Mouse (Mus musculus): ENCODE results near the gene Agxt. TPM values are rescaled to one million over a fixed set of nuclear protein-coding genes. Genes with fewer than 3 reads are reported as not detected.

Gene Agxt
- total and polyA plus RNA-seq, 2 experiments: 374 to 394 TPM

DNA sequence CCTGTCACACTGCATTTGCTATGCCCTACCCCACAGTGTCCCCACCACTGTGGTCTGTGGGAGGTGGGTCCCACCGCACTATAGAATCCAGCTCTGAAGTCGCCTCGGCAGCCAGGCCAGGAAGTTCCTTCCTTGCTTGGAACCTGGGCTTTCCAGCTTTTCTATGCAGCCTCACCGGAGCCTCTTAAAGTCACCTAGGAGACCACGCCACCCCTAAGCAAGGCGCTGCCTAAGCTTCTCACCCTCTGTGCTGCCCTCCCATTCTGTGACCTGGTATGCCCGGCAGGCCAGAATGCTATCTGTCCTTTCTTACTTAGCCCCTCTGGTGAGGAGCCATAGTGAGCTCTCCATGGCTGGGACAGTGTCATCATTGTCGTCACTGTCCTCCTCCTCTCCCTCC, 26.3 kb downstream of the Agxt start:
- H3K79me2 ChIP-seq (ENCODE audit: control insufficient read depth, insufficient read depth, low read length): no peaks in the 10 kb centered on the region
- H3K36me3 ChIP-seq (ENCODE audit: control insufficient read depth, insufficient read depth, low read length): no peaks in the 10 kb centered on the region
- H3K27ac ChIP-seq (replicated peaks; ENCODE audit: insufficient read depth, low read depth, low read length): no peak overlapping the region
- no peak overlapping the region for H3K9ac ChIP-seq (ENCODE audit: low read depth, low read length)
- no peak overlapping the region for H3K4me3 ChIP-seq (ENCODE audit: insufficient read depth, low read depth, low read length)
- WGBS: 86% methylated on average over 8 of the region's 8 CpGs
- TF ChIP-seq POLR2A (IDR thresholded peaks at IDR 0.05; ENCODE audit: extremely low read depth, insufficient read depth, low read length) (no peak), CTCF (IDR thresholded peaks at IDR 0.05; ENCODE audit: low read depth, low read length) (no peak)
- H3K4me1 ChIP-seq (ENCODE audit: control insufficient read depth, insufficient read depth, low read length): peaks cover 7% of the 10 kb centered on the region; the same call in 1 of the 2 replicates
- no peak for DNase-seq (ENCODE audit: extremely low read depth, low read depth, low spot score)
- no peaks in the 10 kb centered on the region for H3K27me3 ChIP-seq (ENCODE audit: control insufficient read depth, insufficient read depth, low read length)

DNA sequence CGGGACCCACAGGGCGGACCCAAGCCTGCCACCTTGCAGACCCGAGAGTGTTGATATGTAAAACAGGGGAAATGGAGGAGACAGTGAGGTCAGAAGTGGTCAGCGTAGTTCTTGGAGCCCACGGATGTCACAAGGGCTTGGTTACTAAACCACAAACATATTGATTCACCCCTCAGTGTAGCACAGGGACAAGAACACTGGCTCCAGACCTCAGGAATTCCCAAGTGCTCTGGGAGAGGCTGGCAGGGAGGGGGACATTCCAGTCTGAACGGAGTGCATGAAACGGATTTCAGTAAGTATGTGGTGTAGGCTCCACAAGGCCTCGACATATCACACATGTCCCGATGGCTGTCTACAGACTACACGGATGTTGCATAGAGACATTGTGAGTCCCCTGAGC, 26.9 kb downstream of the Agxt start:
- Histone ChIP-seq H3K4me3 (ENCODE audit: insufficient read depth, low read depth, low read length) (no peak overlapping the region), H3K4me1 (ENCODE audit: control insufficient read depth, insufficient read depth, low read length) (peaks cover 7% of the 10 kb centered on the region; the same call in 1 of the 2 replicates), H3K36me3 (ENCODE audit: control insufficient read depth, insufficient read depth, low read length) (no peaks in the 10 kb centered on the region), H3K79me2 (ENCODE audit: control insufficient read depth, insufficient read depth, low read length) (no peaks in the 10 kb centered on the region), H3K27me3 (ENCODE audit: control insufficient read depth, insufficient read depth, low read length) (no peaks in the 10 kb centered on the region), H3K27ac (replicated peaks; ENCODE audit: insufficient read depth, low read depth, low read length) (no peak overlapping the region), H3K9ac (ENCODE audit: low read depth, low read length) (no peak overlapping the region)
- TF ChIP-seq POLR2A (IDR thresholded peaks at IDR 0.05; ENCODE audit: extremely low read depth, insufficient read depth, low read length): no peak
- no peak for TF ChIP-seq CTCF (IDR thresholded peaks at IDR 0.05; ENCODE audit: low read depth, low read length)
- no peak for DNase-seq (ENCODE audit: extremely low read depth, low read depth, low spot score)
- 68% methylated on average over 10 of the region's 10 CpGs for WGBS

DNA sequence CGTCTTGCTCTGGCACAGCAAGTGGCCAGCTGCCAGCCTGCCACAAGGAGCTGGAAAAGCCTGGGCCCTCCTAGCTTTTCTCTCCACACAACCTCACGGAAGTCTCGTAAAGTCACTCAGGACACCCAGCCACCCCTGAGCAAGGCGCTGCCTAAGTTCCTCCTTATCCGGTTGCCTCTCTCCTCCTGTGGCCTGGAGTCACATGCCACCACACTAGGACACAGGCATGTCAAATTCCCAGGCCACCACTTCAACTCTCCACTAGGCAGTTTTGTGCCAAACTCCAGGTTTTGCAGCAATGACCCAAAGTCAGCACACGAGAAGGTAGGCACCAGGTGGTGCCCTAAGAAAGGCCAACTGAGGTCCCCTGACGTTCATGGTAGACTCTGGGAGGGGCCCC, 27.5 kb downstream of the Agxt start:
- DNase-seq (ENCODE audit: extremely low read depth, low read depth, low spot score): no peak
- Histone ChIP-seq H3K4me1 (ENCODE audit: control insufficient read depth, insufficient read depth, low read length) (peaks cover 7% of the 10 kb centered on the region; the same call in 1 of the 2 replicates), H3K79me2 (ENCODE audit: control insufficient read depth, insufficient read depth, low read length) (no peaks in the 10 kb centered on the region), H3K27me3 (ENCODE audit: control insufficient read depth, insufficient read depth, low read length) (no peaks in the 10 kb centered on the region), H3K9ac (ENCODE audit: low read depth, low read length) (no peak overlapping the region), H3K4me3 (ENCODE audit: insufficient read depth, low read depth, low read length) (no peak overlapping the region), H3K36me3 (ENCODE audit: control insufficient read depth, insufficient read depth, low read length) (no peaks in the 10 kb centered on the region), H3K27ac (replicated peaks; ENCODE audit: insufficient read depth, low read depth, low read length) (no peak overlapping the region)
- WGBS: 82% methylated on average over 7 of the region's 7 CpGs
- TF ChIP-seq CTCF (IDR thresholded peaks at IDR 0.05; ENCODE audit: low read depth, low read length) (no peak), POLR2A (IDR thresholded peaks at IDR 0.05; ENCODE audit: extremely low read depth, insufficient read depth, low read length) (no peak)

DNA sequence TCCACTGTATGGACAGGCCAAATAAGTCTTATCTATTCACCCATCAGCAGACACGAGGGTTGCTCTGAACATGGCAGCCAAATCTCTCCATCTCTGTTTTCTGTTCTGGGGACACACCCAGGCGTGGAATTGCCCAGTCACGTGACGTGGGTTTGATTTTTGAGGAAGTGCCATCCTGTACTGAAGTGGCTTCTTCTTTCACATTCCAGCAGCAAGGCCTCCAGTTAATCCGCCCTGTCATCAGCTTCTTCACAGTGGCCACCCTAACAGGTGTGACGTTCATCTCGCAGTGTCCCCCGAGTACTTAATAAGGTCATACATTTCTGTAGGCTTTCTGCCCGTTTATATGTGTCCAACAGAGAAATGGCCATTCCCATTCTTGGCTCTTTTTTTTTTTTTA, 30.4 kb downstream of the Agxt start:
- Histone ChIP-seq H3K9ac (ENCODE audit: low read depth, low read length) (no peak overlapping the region), H3K36me3 (ENCODE audit: control insufficient read depth, insufficient read depth, low read length) (no peaks in the 10 kb centered on the region), H3K4me1 (ENCODE audit: control insufficient read depth, insufficient read depth, low read length) (peaks cover 6% of the 10 kb centered on the region; the same call in 1 of the 2 replicates), H3K4me3 (ENCODE audit: insufficient read depth, low read depth, low read length) (no peak overlapping the region), H3K27me3 (ENCODE audit: control insufficient read depth, insufficient read depth, low read length) (no peaks in the 10 kb centered on the region), H3K27ac (replicated peaks; ENCODE audit: insufficient read depth, low read depth, low read length) (no peak overlapping the region), H3K79me2 (ENCODE audit: control insufficient read depth, insufficient read depth, low read length) (no peaks in the 10 kb centered on the region)
- no peak for DNase-seq (ENCODE audit: extremely low read depth, low read depth, low spot score)
- 75% methylated on average over 9 of the region's 9 CpGs for WGBS
- TF ChIP-seq CTCF (IDR thresholded peaks at IDR 0.05; ENCODE audit: low read depth, low read length) (no peak), POLR2A (IDR thresholded peaks at IDR 0.05; ENCODE audit: extremely low read depth, insufficient read depth, low read length) (no peak)

DNA sequence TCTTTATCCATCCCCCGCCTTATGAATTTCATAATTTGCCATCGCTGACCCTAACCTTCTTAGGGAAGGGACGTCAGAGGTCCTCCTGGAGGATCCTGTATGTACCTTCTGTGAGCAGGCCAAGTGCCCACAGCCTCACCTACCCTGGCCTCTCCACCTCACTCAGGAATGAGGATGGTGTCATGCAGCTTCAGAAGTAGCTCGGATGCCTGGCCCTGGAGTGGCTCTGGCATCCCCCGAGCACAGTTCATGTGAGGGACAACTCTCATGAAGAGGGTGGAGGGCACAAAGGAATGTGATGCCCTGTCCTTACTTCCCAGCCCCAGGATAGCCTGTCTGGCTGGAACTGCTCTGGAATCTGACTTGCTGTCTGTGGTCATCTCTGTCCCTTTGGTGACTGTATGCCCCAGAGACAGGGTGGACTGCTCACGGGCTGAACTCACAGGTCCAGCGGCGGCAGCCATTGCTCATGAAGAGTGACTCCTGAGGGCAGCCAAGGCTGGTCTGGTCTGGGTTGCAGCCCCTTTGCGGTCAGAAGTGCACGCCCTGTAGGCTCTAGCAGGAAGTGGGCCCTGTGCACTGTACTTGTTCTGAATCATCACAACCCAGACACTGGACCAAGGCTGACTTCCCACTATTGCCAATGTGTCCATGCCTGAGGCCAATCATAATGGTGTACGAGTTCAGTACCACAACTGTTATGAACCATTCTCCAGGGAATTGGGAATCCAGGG, 31.5 kb downstream of the Agxt start:
- H3K4me1 ChIP-seq (ENCODE audit: control insufficient read depth, insufficient read depth, low read length): no peaks in the 10 kb centered on the region
- DNase-seq (ENCODE audit: extremely low read depth, low read depth, low spot score): no peak
- no peak overlapping the region for H3K4me3 ChIP-seq (ENCODE audit: insufficient read depth, low read depth, low read length)
- WGBS: 88% methylated on average over 11 of the region's 11 CpGs
- no peak overlapping the region for H3K27ac ChIP-seq (replicated peaks; ENCODE audit: insufficient read depth, low read depth, low read length)
- H3K27me3 ChIP-seq (ENCODE audit: control insufficient read depth, insufficient read depth, low read length): no peaks in the 10 kb centered on the region
- TF ChIP-seq CTCF (IDR thresholded peaks at IDR 0.05; ENCODE audit: low read depth, low read length) (no peak), POLR2A (IDR thresholded peaks at IDR 0.05; ENCODE audit: extremely low read depth, insufficient read depth, low read length) (no peak)
- no peaks in the 10 kb centered on the region for H3K79me2 ChIP-seq (ENCODE audit: control insufficient read depth, insufficient read depth, low read length)
- H3K9ac ChIP-seq (ENCODE audit: low read depth, low read length): no peak overlapping the region
- H3K36me3 ChIP-seq (ENCODE audit: control insufficient read depth, insufficient read depth, low read length): no peaks in the 10 kb centered on the region

DNA sequence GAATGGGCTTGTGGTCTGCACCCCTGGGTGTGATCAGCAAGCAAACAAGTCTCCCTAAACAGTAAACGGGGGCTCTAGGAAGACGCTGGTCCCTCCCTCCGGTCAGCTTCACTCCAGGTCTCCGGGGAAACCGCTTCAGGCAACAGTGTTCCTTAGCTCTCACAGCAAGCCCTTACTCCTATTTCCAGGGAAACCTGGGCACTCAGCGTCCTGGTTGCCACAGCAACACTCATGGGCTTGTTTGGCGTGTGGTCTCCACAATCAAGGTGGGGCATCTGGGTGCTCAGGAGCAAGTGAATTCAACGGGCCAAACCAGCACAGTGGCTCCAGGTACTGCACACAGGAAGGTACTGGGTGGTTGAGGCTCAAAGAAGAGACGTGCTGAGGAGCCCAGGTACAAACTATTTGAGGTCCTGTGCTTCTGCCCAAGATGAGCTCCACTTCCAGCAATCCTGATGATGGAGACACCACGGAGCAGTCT, 33.3 kb downstream of the Agxt start, which contains the start of gene Crocc2:
Crocc2 (plus strand) TSS at position 431 of the 481 bp plus-strand sequence.
- no peak within 1 kb of the TSS for H3K27ac ChIP-seq (replicated peaks; ENCODE audit: insufficient read depth, low read depth, low read length)
- DNase-seq (ENCODE audit: extremely low read depth, low read depth, low spot score): no peak
- no peaks in the 10 kb centered on the region for H3K79me2 ChIP-seq (ENCODE audit: control insufficient read depth, insufficient read depth, low read length)
- H3K36me3 ChIP-seq (ENCODE audit: control insufficient read depth, insufficient read depth, low read length): no peaks in the 10 kb centered on the region
- no peak for TF ChIP-seq POLR2A (IDR thresholded peaks at IDR 0.05; ENCODE audit: extremely low read depth, insufficient read depth, low read length)
- no peak within 1 kb of the TSS for H3K4me3 ChIP-seq (ENCODE audit: insufficient read depth, low read depth, low read length)
- 46% methylated on average over 10 of the region's 10 CpGs for WGBS
- H3K27me3 ChIP-seq (ENCODE audit: control insufficient read depth, insufficient read depth, low read length): no peaks in the 10 kb centered on the region
- no peak within 1 kb of the TSS for H3K9ac ChIP-seq (ENCODE audit: low read depth, low read length)
- no peaks in the 10 kb centered on the region for H3K4me1 ChIP-seq (ENCODE audit: control insufficient read depth, insufficient read depth, low read length)

Measured in liver, adult 2 months (tissue).